Mouse (Mus musculus): ENCODE data around the gene Gm10160.

Gene Gm10160

DNA sequence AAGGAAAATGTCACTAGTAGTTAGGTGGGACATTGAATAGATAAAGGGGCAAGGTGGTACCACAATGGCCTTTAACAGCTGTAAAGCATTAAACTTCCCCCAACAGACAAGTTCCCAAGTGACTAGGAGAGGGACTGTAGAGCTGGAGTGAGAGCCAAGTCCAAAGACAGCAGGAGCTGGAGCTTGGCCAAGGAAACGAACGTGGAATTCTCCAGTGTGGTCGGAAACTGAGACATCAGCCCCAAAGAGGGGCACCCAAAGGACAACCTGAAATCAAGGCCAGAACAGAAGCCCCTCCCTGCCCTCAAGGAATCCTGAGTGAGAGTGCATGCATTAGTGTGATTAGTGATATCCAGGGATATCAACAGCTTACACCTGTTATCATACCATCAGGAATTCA lies 30.2 kb downstream of the Gm10160 start:
- no peak for DNase-seq

DNA sequence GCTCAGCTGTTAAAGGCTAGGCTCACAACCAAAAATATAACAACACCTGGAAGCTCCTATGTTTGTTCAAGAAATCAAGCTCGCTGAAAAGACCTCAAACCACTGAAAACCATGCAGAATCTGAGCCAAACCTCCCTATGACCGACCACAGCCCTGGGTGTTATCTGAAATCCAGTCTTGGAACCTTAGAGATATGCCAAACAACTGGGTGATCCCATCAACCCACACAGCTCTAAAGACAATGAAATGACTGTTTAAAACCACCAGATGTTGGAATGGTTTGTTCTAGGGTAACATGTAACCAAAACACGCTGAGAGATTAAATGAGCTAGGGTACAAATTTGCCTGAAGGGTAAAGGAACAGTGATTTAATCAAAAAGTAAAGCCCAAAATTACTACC lies 30.7 kb downstream of the Gm10160 start:
- DNase-seq = no peak

DNA sequence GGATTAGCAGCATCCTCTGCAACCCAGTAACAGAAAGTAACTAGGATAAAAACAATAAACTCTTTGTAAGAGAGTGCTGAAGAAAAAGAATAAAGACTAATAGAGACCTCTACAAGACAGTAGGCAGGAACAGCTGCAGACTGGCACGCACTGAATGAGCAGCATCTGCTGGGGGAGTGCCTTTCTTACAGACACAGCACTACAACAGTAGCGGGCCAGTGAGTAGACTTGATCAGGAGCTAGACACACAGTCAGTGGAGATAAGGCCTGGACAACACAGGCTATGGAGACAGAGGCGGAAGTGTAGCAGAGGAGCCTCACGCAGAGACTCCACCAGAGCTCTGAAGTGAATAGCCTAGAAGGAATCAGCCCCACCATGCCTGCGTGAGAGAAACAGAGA lies 49.5 kb downstream of the Gm10160 start:
- no peak for DNase-seq
